Mouse (Mus musculus) liver, embryonic 14.5 days (tissue): Measurements from ENCODE around the gene Cep97. TPM values are rescaled to one million over a fixed set of nuclear protein-coding genes. Genes with fewer than 3 reads are reported as not detected.
"Not testable (repeated sequence)": the region's sequence is repeated elsewhere in the genome, so short reads cannot be mapped to it uniquely, and the experiment has no call there.

Source experiments
- ATAC-seq: fragments of 200-750 bp; cut with Nextera tagmentation; 2 replicates; pipeline ENCODE4 v1.8.0; 2017; ENCODE audit warnings: moderate number of reproducible peaks, mild to moderate bottlenecking, moderate library complexity; ENCODE audit not compliant: insufficient read depth
- DNase-seq, 3 experiments: peaks; one replicate each; pipeline ENCODE4 v3.0.0-alpha.2; 2012 to 2013; ENCODE audit warnings: low read depth in 3 of 3, low spot score in 3 of 3
- H3K27ac ChIP-seq: fragments of 300-500 bp; sonication (generic); 2 replicates; pipeline ENCODE4 v1.5.1; 2014; ENCODE audit warnings: moderate library complexity, mild to moderate bottlenecking, control low read depth, inconsistent platforms
- H3K27me3 ChIP-seq: fragments of 300-500 bp; sonication (generic); 2 replicates; pipeline ENCODE4 v1.6.1; 2014; ENCODE audit warnings: mild to moderate bottlenecking, low read length, moderate library complexity; ENCODE audit not compliant: control insufficient read depth, insufficient read depth
- H3K36me3 ChIP-seq: fragments of 300-500 bp; sonication (generic); replicated peaks from 2 replicates; pipeline ENCODE4 v1.6.1; 2014; ENCODE audit warnings: low read depth; ENCODE audit not compliant: control insufficient read depth, insufficient read depth
- H3K4me1 ChIP-seq, 2 experiments: fragments of 200-500 bp in 1 of 2; fragments of 300-500 bp in 1 of 2; sonication (generic) in 1 of 2; replicated peaks; 2 replicates each; pipeline ENCODE4 v1.6.1; 2012 to 2014; ENCODE audit warnings: antibody characterized with exemption in 1 of 2, inconsistent platforms in 1 of 2, low read length in 1 of 2; ENCODE audit not compliant: control insufficient read depth in 2 of 2, insufficient read depth in 2 of 2
- H3K4me2 ChIP-seq: fragments of 300-500 bp; sonication (generic); 2 replicates; pipeline ENCODE4 v1.6.1; 2014; ENCODE audit warnings: low read depth, mild to moderate bottlenecking, control low read depth, moderate library complexity
- H3K4me3 ChIP-seq, 2 experiments: fragments of 200-500 bp in 1 of 2; fragments of 300-500 bp in 1 of 2; sonication (generic) in 1 of 2; 2 replicates each; pipeline ENCODE4 v1.5.1; 2012 to 2014; ENCODE audit warnings: low read depth in 2 of 2, low read length in 2 of 2, mild to moderate bottlenecking in 2 of 2, control low read depth in 1 of 2, inconsistent platforms in 1 of 2, moderate library complexity in 1 of 2; ENCODE audit not compliant: insufficient read depth in 1 of 2
- H3K9ac ChIP-seq: fragments of 300-500 bp; sonication (generic); replicated peaks from 2 replicates; pipeline ENCODE4 v1.6.1; 2014; ENCODE audit warnings: mild to moderate bottlenecking, control low read depth, moderate library complexity
- H3K9me3 ChIP-seq: fragments of 300-500 bp; sonication (generic); 2 replicates; pipeline ENCODE4 v1.6.1; 2016; ENCODE audit warnings: low read length, mixed read lengths; ENCODE audit not compliant: control insufficient read depth
- CTCF ChIP-seq: IDR thresholded peaks from 2 replicates; pipeline ENCODE4 v1.5.1; 2016; ENCODE audit warnings: antibody characterized with exemption, low read depth, control low read depth
- EP300 ChIP-seq: IDR thresholded peaks from 2 replicates; pipeline ENCODE4 v1.6.1; 2016; ENCODE audit warnings: antibody characterized with exemption, low read depth
- WGBS: fragments of 180-500 bp; shearing (Covaris S2); extraction: QIAGEN DNeasy Blood & Tissue Kit; methylation state at CpG from one replicate; pipeline ENCODE4 v1.1.7; 2014; ENCODE audit not compliant: insufficient replicate concordance; 5-methylcytosine and 5-hydroxymethylcytosine counted together
- polyA plus RNA-seq, 2 experiments: library from polyadenylated mRNA; depleted of rRNA in 1 of 2; stranded (reverse) in 1 of 2; unstranded in 1 of 2; fragments of >200 nt; fragmentation: Nextera tagmentation in 1 of 2; extraction: Ambion mirVana in 1 of 2; gene quantifications; 2 replicates each; pipeline versions ENCODE4 v1.2.1 to v1.2.3; 2012 to 2014

The Cep97 gene
- polyA plus RNA-seq, 2 experiments, result 2.0 to 5.4 TPM

- H3K4me1 ChIP-seq, result peaks cover 0 to 7% of the 10 kb centered on the region in 2 experiments; a peak in 3 of 4 replicates
- peak within 1 kb of the TSS; percentile 96 for H3K9ac ChIP-seq
- H3K4me2 ChIP-seq, result peak within 1 kb of the TSS; percentile 77
- H3K9me3 ChIP-seq, result no peaks in the 10 kb centered on the region
- peaks cover 33% of the 10 kb centered on the region for H3K36me3 ChIP-seq
- DNase-seq (peak; percentile 90 to 92 (median 90)), ATAC-seq (peak; percentile 90)
- H3K27me3 ChIP-seq, result no peaks in the 10 kb centered on the region
- WGBS, result under 1% methylated on average over 42 of the region's 42 CpGs
- H3K27ac ChIP-seq, result peak within 1 kb of the TSS; percentile 67
- TF ChIP-seq CTCF, result no peak
- TF ChIP-seq EP300, result no peak
- H3K4me3 ChIP-seq, result peak within 1 kb of the TSS; percentile 93 to 94
Measured at GRCm38 (mm10) chr16:55966212-55966871, 31.7 kb upstream of the Cep97 start, which contains the start of gene Rpl24. TSS of gene Rpl24 (plus strand) at chr16:55966275.

GRCm38 (mm10) chr16:55964126-55964949, 29.7 kb upstream of the Cep97 start:
- Histone ChIP-seq H3K4me1 (peaks cover 0 to 7% of the 10 kb centered on the region in 2 experiments; a peak in 3 of 4 replicates), H3K4me2 (no peak overlapping the region), H3K27me3 (no peaks in the 10 kb centered on the region), H3K4me3 (no peak overlapping the region), H3K36me3 (peaks cover 13% of the 10 kb centered on the region), H3K27ac (no peak overlapping the region), H3K9ac (no peak overlapping the region), H3K9me3 (no peaks in the 10 kb centered on the region)
- no peak for ATAC-seq
- WGBS, result 54% methylated on average over 4 of the region's 4 CpGs
- peak in 1 of 3 experiments; percentile 43 for DNase-seq
- TF ChIP-seq CTCF, result peak; percentile 55
- no peak for TF ChIP-seq EP300

GRCm38 (mm10) chr16:55963068-55963467, 28.4 kb upstream of the Cep97 start:
- not testable (repeated sequence) for H3K27me3 ChIP-seq, H3K36me3 ChIP-seq, ATAC-seq, H3K4me1 ChIP-seq, H3K9me3 ChIP-seq, H3K4me3 ChIP-seq, H3K27ac ChIP-seq, H3K9ac ChIP-seq, DNase-seq, H3K4me2 ChIP-seq
- 83% methylated on average over 5 of the region's 11 CpGs for WGBS

GRCm38 (mm10) chr16:55954196-55954595, 19.5 kb upstream of the Cep97 start:
- H3K4me2 ChIP-seq, H3K4me1 ChIP-seq, DNase-seq, H3K4me3 ChIP-seq, H3K36me3 ChIP-seq, H3K27me3 ChIP-seq, ATAC-seq, H3K9ac ChIP-seq, H3K27ac ChIP-seq, H3K9me3 ChIP-seq: not testable (repeated sequence)
- WGBS, result 69% methylated on average over 9 of the region's 9 CpGs

- no peak for DNase-seq
- no peak for ATAC-seq
Measured at GRCm38 (mm10) chr16:55952771-55953170, 18.1 kb upstream of the Cep97 start.

More at GRCm38 (mm10) chr16:55952771-55953170, 18.1 kb upstream of the Cep97 start:
- TF ChIP-seq CTCF (no peak), EP300 (no peak)
- no peaks in the 10 kb centered on the region for H3K9me3 ChIP-seq
- H3K4me3 ChIP-seq, result no peak overlapping the region
- H3K27ac ChIP-seq, result no peak overlapping the region
- no peak overlapping the region for H3K4me2 ChIP-seq
- no peaks in the 10 kb centered on the region for H3K36me3 ChIP-seq
- no peaks in the 10 kb centered on the region for H3K27me3 ChIP-seq
- H3K9ac ChIP-seq, result no peak overlapping the region
- H3K4me1 ChIP-seq, result peaks cover 1 to 3% of the 10 kb centered on the region in 2 experiments; a peak in 1 of 4 replicates
